Mouse (Mus musculus) stomach, postnatal 0 days (tissue): ENCODE data around the gene Ppara.

Source experiments
- CTCF ChIP-seq: IDR thresholded peaks from 2 replicates; pipeline ENCODE4 v1.5.1; 2016; ENCODE audit warnings: antibody characterized with exemption, low read depth, mild to moderate bottlenecking, moderate library complexity
- EP300 ChIP-seq: optimal IDR thresholded peaks from 2 replicates; pipeline ENCODE3; 2016; ENCODE audit warnings: antibody characterized with exemption

DNA sequence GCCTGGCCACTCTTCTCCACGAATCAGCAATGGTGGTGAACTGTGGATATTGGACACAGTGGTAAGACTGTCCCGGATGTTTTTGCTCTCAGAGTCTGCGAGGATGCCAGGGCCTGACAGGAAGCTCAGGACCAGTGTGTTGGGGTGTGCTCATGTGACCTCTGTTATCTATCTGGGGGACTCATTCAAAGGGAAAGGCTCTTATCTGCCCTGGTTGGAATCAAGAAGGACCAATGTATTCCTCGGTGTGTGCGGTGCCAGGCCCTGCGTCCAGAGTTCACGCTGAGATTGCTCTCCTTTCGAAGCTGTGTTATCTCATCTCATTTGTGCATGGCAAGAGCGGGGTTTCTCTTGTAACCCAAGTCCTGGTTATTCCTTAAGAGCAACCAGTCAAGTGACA lies 39.6 kb downstream of the Ppara start:
- no peak for TF ChIP-seq CTCF
- TF ChIP-seq EP300 = no peak
